26 mouse cellular contexts compared by ENCODE assay signal in the genomic region with DNA sequence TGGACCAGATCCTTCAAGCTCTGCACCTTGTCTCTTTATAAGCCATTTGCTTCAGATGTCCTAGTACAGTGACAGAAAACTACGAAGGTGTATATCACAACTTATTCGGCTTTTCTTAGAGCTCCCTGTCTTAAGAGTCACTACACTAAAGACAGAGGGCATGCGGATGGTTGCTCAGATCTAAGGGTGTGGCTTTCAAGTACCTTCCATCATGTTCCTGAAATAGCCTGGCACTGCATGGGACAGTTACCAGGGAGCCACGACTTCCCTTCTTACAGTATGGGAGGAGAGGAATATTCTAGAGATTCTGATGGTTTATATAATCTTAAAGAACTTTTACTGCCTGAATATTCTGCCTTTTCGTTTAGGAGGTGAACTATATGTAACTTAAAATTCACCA.
"Had no signal": no experiment of that assay in that cellular context is flagged by ENCODE, and none has a peak within 500 bp of the region (broad histone marks: within the 10 kb centered on the region; RNA-seq: fewer than 3 reads in every experiment).

No protein-coding gene starts in this region.

- ATAC-seq: forebrain, embryonic 16.5 days; hindbrain, postnatal 0 days; intestine, embryonic 16.5 days; liver, embryonic 12.5 days had no signal

- H3K27me3 ChIP-seq: hindbrain, embryonic 12.5 days; kidney, embryonic 15.5 days; limb, embryonic 13.5 days; limb, embryonic 15.5 days; liver, embryonic 12.5 days had no signal

- H3K9ac ChIP-seq: hindbrain, embryonic 12.5 days; hindbrain, embryonic 14.5 days; kidney, embryonic 15.5 days; limb, embryonic 13.5 days; limb, embryonic 15.5 days; liver, embryonic 12.5 days; liver, embryonic 14.5 days had no signal

- H3K4me3 ChIP-seq: gastrocnemius, adult 2 months; heart, adult 2 months; hindbrain, embryonic 10.5 days; hindbrain, embryonic 12.5 days; kidney, embryonic 15.5 days; limb, embryonic 13.5 days; limb, embryonic 15.5 days; liver, embryonic 12.5 days had no signal

- H3K36me3 ChIP-seq: hindbrain, embryonic 10.5 days; hindbrain, embryonic 12.5 days; kidney, embryonic 15.5 days; limb, embryonic 13.5 days; limb, embryonic 15.5 days; liver, embryonic 12.5 days had no signal

- DNase-seq: gastrocnemius, adult 2 months; gastrocnemius, postnatal 10 days; gastrocnemius, postnatal 25 days; heart, adult 2 months; heart, postnatal 36 days; kidney, adult 11 months; kidney, adult 2 months; kidney, adult 9 months; kidney, postnatal 14 days; kidney, postnatal 36 days; layer of hippocampus, adult 9-11 months; layer of hippocampus, postnatal 36 days; left cerebral cortex, postnatal 4 days; lung, adult 18-20 months had no signal

- H3K4me2 ChIP-seq: hindbrain, embryonic 12.5 days; hindbrain, embryonic 14.5 days; kidney, embryonic 15.5 days; limb, embryonic 13.5 days; limb, embryonic 15.5 days; liver, embryonic 12.5 days had no signal

- H3K4me1 ChIP-seq: kidney, embryonic 15.5 days; liver, embryonic 12.5 days had no signal

- H3K27ac ChIP-seq: gastrocnemius, adult 2 months; heart, adult 2 months; hindbrain, embryonic 10.5 days; hindbrain, embryonic 12.5 days; hindbrain, embryonic 14.5 days; hindbrain, postnatal 0 days; kidney, embryonic 15.5 days; kidney, postnatal 0 days; limb, embryonic 13.5 days; limb, embryonic 15.5 days; liver, embryonic 12.5 days; liver, embryonic 14.5 days had no signal

- H3K9me3 ChIP-seq: hindbrain, embryonic 10.5 days; hindbrain, embryonic 12.5 days; kidney, embryonic 15.5 days; limb, embryonic 13.5 days; limb, embryonic 15.5 days; liver, embryonic 12.5 days had no signal
